Mouse (Mus musculus) midbrain, embryonic 14.5 days (tissue): Measurements from ENCODE around the gene Kcnk16. TPM values are rescaled to one million over a fixed set of nuclear protein-coding genes. Genes with fewer than 3 reads are reported as not detected.

Source experiments
- ATAC-seq: fragments of 200-750 bp; cut with Nextera tagmentation; 2 replicates; pipeline ENCODE4 v1.8.0; 2017; ENCODE audit warnings: moderate number of reproducible peaks, moderate library complexity; ENCODE audit not compliant: low FRiP score, low TSS enrichment
- DNase-seq: peaks from one replicate; pipeline ENCODE4 v3.0.0-alpha.2; 2015
- H3K27ac ChIP-seq: fragments of 300-500 bp; sonication (generic); replicated peaks from 2 replicates; pipeline ENCODE4 v1.5.1; 2014; ENCODE audit warnings: mild to moderate bottlenecking, low read depth, low read length, moderate library complexity
- H3K27me3 ChIP-seq: fragments of 300-500 bp; sonication (generic); 2 replicates; pipeline ENCODE4 v1.6.1; 2014; ENCODE audit warnings: low read length, control low read depth, mixed read lengths; ENCODE audit not compliant: control insufficient read depth, insufficient read depth
- H3K36me3 ChIP-seq: fragments of 300-500 bp; sonication (generic); 2 replicates; pipeline ENCODE4 v1.6.1; 2014; ENCODE audit warnings: low read length, control low read depth; ENCODE audit not compliant: control insufficient read depth, insufficient read depth
- H3K4me1 ChIP-seq: fragments of 300-500 bp; sonication (generic); 2 replicates; pipeline ENCODE4 v1.6.1; 2014; ENCODE audit warnings: mild to moderate bottlenecking, antibody characterized with exemption, low read length, control low read depth; ENCODE audit not compliant: control insufficient read depth, insufficient read depth
- H3K4me2 ChIP-seq: fragments of 300-500 bp; sonication (generic); 2 replicates; pipeline ENCODE4 v1.6.1; 2014; ENCODE audit warnings: mild to moderate bottlenecking, low read length, moderate library complexity
- H3K4me3 ChIP-seq: fragments of 300-500 bp; sonication (generic); replicated peaks from 2 replicates; pipeline ENCODE4 v1.5.1; 2014; ENCODE audit warnings: low read depth, low read length
- H3K9ac ChIP-seq: fragments of 300-500 bp; sonication (generic); replicated peaks from 2 replicates; pipeline ENCODE4 v1.6.1; 2014; ENCODE audit warnings: mild to moderate bottlenecking, low read length, moderate library complexity
- H3K9me3 ChIP-seq: fragments of 300-500 bp; sonication (generic); 2 replicates; pipeline ENCODE4 v1.6.1; 2016; ENCODE audit warnings: low read length, control low read depth, mixed read lengths; ENCODE audit not compliant: control insufficient read depth
- WGBS: fragments of 180-500 bp; shearing (Covaris S2); extraction: QIAGEN DNeasy Blood & Tissue Kit; methylation state at CpG from one replicate; pipeline ENCODE4 v1.1.7; 2014; 5-methylcytosine and 5-hydroxymethylcytosine counted together
- polyA plus RNA-seq: library from polyadenylated mRNA; unstranded; fragments of >200 nt; fragmentation: Nextera tagmentation; extraction: Ambion mirVana; gene quantifications from 2 replicates; pipeline ENCODE4 v1.2.1, GENCODE M21; 2014

Kcnk16 gene
- polyA plus RNA-seq, 1 experiment from 2014 or later: not detected

DNA sequence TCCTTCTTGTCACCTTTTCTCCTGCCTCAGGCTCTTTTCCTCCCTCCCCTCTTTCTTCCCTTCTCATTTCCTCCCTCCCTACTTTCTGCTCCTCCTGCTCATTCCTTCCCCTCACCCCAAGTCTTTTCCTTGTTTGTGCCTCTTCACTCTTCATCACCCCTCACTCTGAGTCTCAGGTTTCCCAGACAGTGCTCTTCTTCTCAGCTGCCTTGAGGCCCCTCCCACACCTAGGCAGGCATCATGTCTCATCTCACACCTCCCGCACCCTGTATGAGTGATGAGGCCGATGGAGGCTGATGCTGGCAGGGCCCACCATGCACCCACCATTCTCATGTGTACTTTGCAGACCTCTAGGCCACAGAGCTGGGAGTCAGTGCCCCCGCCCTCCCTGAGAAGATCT, 25.8 kb downstream of the Kcnk16 start:
- WGBS: 83% methylated on average over 3 of the region's 3 CpGs
- ATAC-seq: no peak
- H3K4me1 ChIP-seq: no peaks in the 10 kb centered on the region
- H3K9me3 ChIP-seq: no peaks in the 10 kb centered on the region
- no peak for DNase-seq
- no peak overlapping the region for H3K27ac ChIP-seq
- no peak overlapping the region for H3K4me3 ChIP-seq
- H3K27me3 ChIP-seq: no peaks in the 10 kb centered on the region
- H3K9ac ChIP-seq: no peak overlapping the region
- H3K36me3 ChIP-seq: no peaks in the 10 kb centered on the region
- no peak overlapping the region for H3K4me2 ChIP-seq

- 89% methylated on average over 8 of the region's 8 CpGs for WGBS
- H3K27me3 ChIP-seq: no peaks in the 10 kb centered on the region
- H3K9me3 ChIP-seq: no peaks in the 10 kb centered on the region
- DNase-seq (no peak), ATAC-seq (no peak)
- no peaks in the 10 kb centered on the region for H3K4me1 ChIP-seq
- no peak overlapping the region for H3K9ac ChIP-seq
- H3K4me2 ChIP-seq: no peak overlapping the region
- no peak overlapping the region for H3K4me3 ChIP-seq
- H3K27ac ChIP-seq: no peak overlapping the region
- H3K36me3 ChIP-seq: no peaks in the 10 kb centered on the region
Measured at GRCm38 (mm10) chr14:20242454-20242853, 26.5 kb downstream of the Kcnk16 start.

GRCm38 (mm10) chr14:20234403-20234802, 34.6 kb downstream of the Kcnk16 start:
- Histone ChIP-seq H3K9me3 (no peaks in the 10 kb centered on the region), H3K4me3 (no peak overlapping the region), H3K36me3 (no peaks in the 10 kb centered on the region), H3K9ac (no peak overlapping the region), H3K27me3 (no peaks in the 10 kb centered on the region), H3K4me2 (no peak overlapping the region), H3K27ac (no peak overlapping the region), H3K4me1 (no peaks in the 10 kb centered on the region)
- 90% methylated on average over 2 of the region's 2 CpGs for WGBS
- no peak for ATAC-seq
- no peak for DNase-seq

DNA sequence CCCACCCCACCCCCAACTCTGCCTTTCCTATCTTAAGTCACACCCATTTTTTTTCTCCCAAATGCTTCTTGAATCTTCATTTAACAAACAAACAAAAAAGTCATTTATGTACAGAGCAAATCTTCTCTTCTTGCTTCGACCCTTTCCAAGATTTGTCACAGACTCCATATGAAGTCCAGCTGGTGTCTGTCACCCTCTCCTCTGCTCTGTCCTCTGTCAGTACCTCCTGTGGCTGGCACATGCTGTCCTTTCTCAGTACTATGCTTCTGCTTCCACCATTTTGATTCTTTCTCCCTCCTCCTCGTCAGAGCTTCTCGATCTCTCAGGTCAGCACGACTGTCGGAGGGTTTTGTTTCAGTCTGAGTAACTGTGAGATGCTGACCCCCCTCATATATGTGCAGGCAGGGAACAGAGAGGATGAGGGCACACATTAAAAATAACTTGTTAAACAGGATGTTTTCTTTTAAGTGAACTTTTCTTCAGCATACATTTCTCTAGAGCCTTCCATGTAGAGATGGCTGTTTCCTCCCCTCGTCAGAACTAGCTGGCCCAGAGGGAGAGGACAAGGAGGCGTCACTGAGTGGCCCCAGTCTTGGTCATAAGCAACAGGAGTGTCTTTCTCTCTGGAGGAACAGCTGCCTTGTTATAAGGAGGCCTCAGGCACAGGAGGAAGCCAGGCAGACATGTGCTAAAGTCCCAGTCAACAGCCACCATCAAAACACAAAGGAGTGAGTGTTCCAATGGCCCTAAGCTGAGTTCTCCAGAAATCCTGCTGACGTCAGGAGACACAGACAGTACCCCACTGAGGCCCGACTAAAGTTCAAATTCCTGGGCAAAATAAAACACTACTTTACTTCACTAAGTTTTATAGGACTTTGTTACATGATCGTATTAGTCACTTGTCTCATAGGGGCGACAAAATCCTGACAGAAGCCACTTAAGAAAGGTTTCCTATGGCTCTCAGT, 35.7 kb downstream of the Kcnk16 start:
- no peak overlapping the region for H3K4me2 ChIP-seq
- H3K27ac ChIP-seq: no peak overlapping the region
- no peak for DNase-seq
- H3K9me3 ChIP-seq: no peaks in the 10 kb centered on the region
- H3K36me3 ChIP-seq: no peaks in the 10 kb centered on the region
- no peak for ATAC-seq
- no peak overlapping the region for H3K4me3 ChIP-seq
- 82% methylated on average over 11 of the region's 11 CpGs for WGBS
- H3K9ac ChIP-seq: no peak overlapping the region
- no peaks in the 10 kb centered on the region for H3K4me1 ChIP-seq
- no peaks in the 10 kb centered on the region for H3K27me3 ChIP-seq

GRCm38 (mm10) chr14:20230063-20230491, 38.9 kb downstream of the Kcnk16 start:
- Histone ChIP-seq H3K4me1 (peaks cover 17% of the 10 kb centered on the region), H3K9ac (no peak overlapping the region), H3K27ac (no peak overlapping the region), H3K9me3 (no peaks in the 10 kb centered on the region), H3K27me3 (no peaks in the 10 kb centered on the region), H3K4me2 (no peak overlapping the region), H3K36me3 (no peaks in the 10 kb centered on the region), H3K4me3 (no peak overlapping the region)
- ATAC-seq: no peak
- WGBS: 79% methylated on average over 7 of the region's 7 CpGs
- no peak for DNase-seq

GRCm38 (mm10) chr14:20229437-20229836, 39.6 kb downstream of the Kcnk16 start:
- no peak overlapping the region for H3K4me3 ChIP-seq
- 83% methylated on average over 6 of the region's 6 CpGs for WGBS
- ATAC-seq (no peak), DNase-seq (no peak)
- peaks cover 23% of the 10 kb centered on the region for H3K4me1 ChIP-seq
- no peaks in the 10 kb centered on the region for H3K9me3 ChIP-seq
- no peak overlapping the region for H3K4me2 ChIP-seq
- no peaks in the 10 kb centered on the region for H3K27me3 ChIP-seq
- no peak overlapping the region for H3K27ac ChIP-seq
- H3K36me3 ChIP-seq: no peaks in the 10 kb centered on the region
- H3K9ac ChIP-seq: no peak overlapping the region

DNA sequence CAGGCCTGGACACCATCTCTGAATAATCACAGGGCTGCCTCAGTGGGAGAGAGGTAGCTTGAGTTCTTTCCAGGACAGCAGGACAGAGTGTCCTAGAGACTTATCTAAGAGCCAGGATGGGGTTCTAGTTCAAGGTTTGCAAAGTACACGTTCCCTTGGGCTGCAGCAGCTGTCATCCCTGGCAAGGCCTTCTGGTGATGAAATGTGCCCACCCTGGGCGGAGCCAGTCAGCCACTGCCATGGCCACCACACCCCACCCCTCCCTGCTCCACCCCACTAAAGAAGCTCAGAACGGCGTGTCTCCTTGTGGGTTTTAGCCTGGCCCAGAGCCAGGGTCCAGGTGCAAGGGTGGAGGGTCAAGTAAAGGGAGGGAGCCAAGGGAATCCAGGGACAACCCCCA, 40.7 kb downstream of the Kcnk16 start:
- no peak overlapping the region for H3K4me2 ChIP-seq
- H3K4me3 ChIP-seq: no peak overlapping the region
- peaks cover 25% of the 10 kb centered on the region for H3K4me1 ChIP-seq
- no peaks in the 10 kb centered on the region for H3K36me3 ChIP-seq
- no peak overlapping the region for H3K27ac ChIP-seq
- no peaks in the 10 kb centered on the region for H3K9me3 ChIP-seq
- DNase-seq (no peak), ATAC-seq (no peak)
- H3K27me3 ChIP-seq: no peaks in the 10 kb centered on the region
- no peak overlapping the region for H3K9ac ChIP-seq
- 76% methylated on average over 4 of the region's 4 CpGs for WGBS

GRCm38 (mm10) chr14:20226982-20227381, 42.0 kb downstream of the Kcnk16 start:
- H3K4me1 ChIP-seq: peaks cover 25% of the 10 kb centered on the region
- ATAC-seq: no peak
- H3K27me3 ChIP-seq: no peaks in the 10 kb centered on the region
- no peak overlapping the region for H3K4me2 ChIP-seq
- no peak overlapping the region for H3K4me3 ChIP-seq
- DNase-seq: no peak
- no peak overlapping the region for H3K27ac ChIP-seq
- no peaks in the 10 kb centered on the region for H3K9me3 ChIP-seq
- 56% methylated on average over 2 of the region's 2 CpGs for WGBS
- no peak overlapping the region for H3K9ac ChIP-seq
- no peaks in the 10 kb centered on the region for H3K36me3 ChIP-seq

DNA sequence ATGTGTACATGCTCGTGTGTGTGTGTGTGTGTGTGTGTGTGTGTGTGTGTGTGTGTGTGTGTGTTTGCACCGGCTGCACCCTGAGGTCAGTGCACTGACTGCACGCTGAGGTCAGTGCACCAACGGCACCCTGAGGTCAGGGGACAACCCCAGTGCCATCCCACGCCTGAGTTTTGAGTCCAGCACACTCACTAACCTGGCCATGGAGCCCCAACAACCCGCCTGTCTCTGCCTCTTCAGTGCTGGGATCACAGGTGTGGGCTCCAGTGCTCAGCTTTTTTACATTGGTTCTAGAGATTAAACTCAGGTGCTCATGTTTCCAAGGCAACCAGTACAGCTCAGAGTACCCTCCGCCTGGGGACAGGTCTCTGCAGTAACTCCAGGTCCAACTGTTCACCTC, 42.5 kb downstream of the Kcnk16 start:
- DNase-seq (peak; percentile 37), ATAC-seq (no peak)
- Histone ChIP-seq H3K9ac (no peak overlapping the region), H3K27ac (no peak overlapping the region), H3K9me3 (no peaks in the 10 kb centered on the region), H3K4me2 (no peak overlapping the region), H3K4me1 (peaks cover 25% of the 10 kb centered on the region), H3K36me3 (no peaks in the 10 kb centered on the region), H3K4me3 (no peak overlapping the region), H3K27me3 (no peaks in the 10 kb centered on the region)
- 39% methylated on average over 7 of the region's 7 CpGs for WGBS
